Mouse (Mus musculus) liver, embryonic 11.5 days (tissue): Measurements from ENCODE around the gene Tent5c. TPM values are rescaled to one million over a fixed set of nuclear protein-coding genes. Genes with fewer than 3 reads are reported as not detected.

Source experiments
- ATAC-seq: fragments of 200-750 bp; cut with Nextera tagmentation; replicated peaks from 2 replicates; pipeline ENCODE4 v1.8.0; 2017; ENCODE audit warnings: moderate number of reproducible peaks, mild to moderate bottlenecking, moderate TSS enrichment, moderate library complexity; ENCODE audit not compliant: low FRiP score
- DNase-seq: peaks from one replicate; pipeline ENCODE4 v3.0.0-alpha.2; 2017; ENCODE audit warnings: low spot score
- H3K27ac ChIP-seq: fragments of 300-500 bp; sonication (generic); 2 replicates; pipeline ENCODE4 v1.5.1; 2014; ENCODE audit warnings: mild to moderate bottlenecking, low read depth, low read length, control low read depth
- H3K27me3 ChIP-seq: fragments of 300-500 bp; sonication (generic); replicated peaks from 2 replicates; pipeline ENCODE4 v1.6.1; 2014; ENCODE audit warnings: low read length, mixed read lengths; ENCODE audit not compliant: control insufficient read depth, insufficient read depth
- H3K36me3 ChIP-seq: fragments of 300-500 bp; sonication (generic); 2 replicates; pipeline ENCODE4 v1.6.1; 2014; ENCODE audit warnings: mild to moderate bottlenecking, low read length, moderate library complexity, mixed read lengths; ENCODE audit not compliant: control insufficient read depth, insufficient read depth
- H3K4me1 ChIP-seq: fragments of 300-500 bp; sonication (generic); replicated peaks from 2 replicates; pipeline ENCODE4 v1.6.1; 2014; ENCODE audit warnings: low read length, mixed read lengths; ENCODE audit not compliant: control insufficient read depth, insufficient read depth
- H3K4me2 ChIP-seq: fragments of 300-500 bp; sonication (generic); 2 replicates; pipeline ENCODE4 v1.6.1; 2014; ENCODE audit warnings: mild to moderate bottlenecking, control low read depth, moderate library complexity
- H3K4me3 ChIP-seq: fragments of 300-500 bp; sonication (generic); 2 replicates; pipeline ENCODE4 v1.5.1; 2014; ENCODE audit warnings: low read depth, low read length, control low read depth
- H3K9ac ChIP-seq: fragments of 300-500 bp; sonication (generic); 2 replicates; pipeline ENCODE4 v1.6.1; 2014; ENCODE audit warnings: low read depth, low read length, control low read depth
- H3K9me3 ChIP-seq: fragments of 300-500 bp; sonication (generic); 2 replicates; pipeline ENCODE4 v1.6.1; 2016; ENCODE audit warnings: low read length, inconsistent platforms, mixed read lengths; ENCODE audit not compliant: control insufficient read depth
- WGBS: fragments of 180-500 bp; shearing (Covaris S2); extraction: QIAGEN DNeasy Blood & Tissue Kit; methylation state at CpG from one replicate; pipeline ENCODE4 v1.1.7; 2014; 5-methylcytosine and 5-hydroxymethylcytosine counted together
- polyA plus RNA-seq: library from polyadenylated mRNA; unstranded; fragments of >200 nt; fragmentation: Nextera tagmentation; extraction: Ambion mirVana; gene quantifications from 2 replicates; pipeline ENCODE4 v1.2.1, GENCODE M21; 2014

The Tent5c gene
- polyA plus RNA-seq, 1 experiment from 2014 or later, result 10.5 TPM

DNA sequence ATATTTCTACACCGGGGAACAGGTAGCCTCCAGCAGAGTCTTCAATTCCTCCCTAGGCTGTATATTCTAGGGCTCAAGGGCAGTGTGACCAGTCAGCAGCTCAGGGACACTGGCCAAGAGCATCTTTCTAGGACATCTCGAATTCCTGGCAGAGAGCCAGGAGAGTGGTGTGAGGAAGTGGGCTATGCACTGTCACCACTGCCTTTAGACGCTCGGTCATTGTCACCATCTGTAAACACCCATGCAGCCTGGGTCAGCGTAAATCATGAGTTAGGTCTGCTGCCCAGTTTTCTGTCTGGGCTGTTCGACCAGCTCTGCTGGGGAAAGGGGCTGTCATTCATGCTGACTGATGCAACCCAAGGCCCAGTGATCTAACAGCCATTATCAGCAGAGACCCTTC is 49.1 kb downstream of the Tent5c start:
- DNase-seq (no peak), ATAC-seq (no peak)
- Histone ChIP-seq H3K9me3 (no peaks in the 10 kb centered on the region), H3K27me3 (no peaks in the 10 kb centered on the region), H3K9ac (0 out of 2 replicates have a peak overlapping the region, but pooled peaks have one; percentile 25), H3K27ac (peak overlapping the region; percentile 92), H3K36me3 (no peaks in the 10 kb centered on the region), H3K4me1 (peaks cover 45% of the 10 kb centered on the region), H3K4me3 (no peak overlapping the region), H3K4me2 (no peak overlapping the region; the same call in 1 of the 2 replicates)
- whole genome bisulfite sequencing, result 44% methylated on average over 6 of the region's 6 CpGs

DNA sequence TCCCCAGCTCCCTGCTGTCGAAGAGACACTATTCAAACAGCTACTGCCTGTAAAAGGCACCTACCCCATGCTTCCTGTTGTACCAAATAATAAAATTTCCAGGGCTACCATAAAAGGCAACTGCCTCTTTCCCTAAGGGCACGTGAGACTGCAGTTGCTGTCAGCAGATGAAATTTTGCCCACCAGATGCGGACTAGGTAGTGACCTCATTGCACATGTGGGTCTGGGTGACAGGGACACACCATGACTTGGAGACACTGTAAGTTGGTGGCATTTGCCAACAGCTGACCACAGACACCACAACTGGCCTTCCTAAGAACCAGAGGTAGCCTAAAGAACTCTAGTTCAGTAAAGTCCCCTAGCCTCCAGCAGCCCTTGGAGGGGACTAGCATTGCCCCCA is 50.0 kb downstream of the Tent5c start:
- Histone ChIP-seq H3K9ac (peak overlapping the region; percentile 51), H3K27ac (peak overlapping the region; percentile 92), H3K4me1 (peaks cover 43% of the 10 kb centered on the region), H3K27me3 (no peaks in the 10 kb centered on the region), H3K36me3 (no peaks in the 10 kb centered on the region), H3K4me3 (peak overlapping the region; percentile 3; the same call in 1 of the 2 replicates), H3K4me2 (peak overlapping the region; percentile 47), H3K9me3 (no peaks in the 10 kb centered on the region)
- DNase-seq, result no peak
- WGBS, result 46% methylated on average over 3 of the region's 3 CpGs
- ATAC-seq, result no peak

DNA sequence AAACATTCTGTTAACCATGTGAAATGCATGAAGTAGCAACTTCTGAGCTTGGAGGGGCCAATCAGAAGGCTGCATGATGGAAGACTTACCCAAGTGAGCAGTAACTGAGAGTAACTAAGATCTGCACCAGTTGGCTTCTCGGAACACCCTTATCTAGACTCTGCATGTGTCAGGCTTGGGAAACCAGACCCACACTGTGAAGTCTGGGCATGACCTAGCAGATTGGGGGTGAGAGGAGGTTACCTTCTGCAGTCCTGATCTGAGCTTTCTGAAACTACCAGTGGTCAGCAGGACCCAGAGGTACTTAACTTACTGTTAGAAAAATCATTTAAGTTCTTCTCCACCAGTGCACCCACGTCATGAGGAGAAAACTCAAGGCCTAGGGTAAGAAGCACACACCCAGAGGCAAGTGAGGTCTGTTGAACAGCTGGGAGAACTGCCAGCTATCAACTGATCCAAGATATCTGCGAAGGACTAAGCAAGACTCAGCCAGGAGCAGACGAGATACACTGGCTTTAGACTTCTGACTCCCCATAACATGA is 50.6 kb downstream of the Tent5c start:
- no peaks in the 10 kb centered on the region for H3K9me3 ChIP-seq
- H3K4me1 ChIP-seq, result peaks cover 43% of the 10 kb centered on the region
- WGBS, result 39% methylated on average over 4 of the region's 4 CpGs
- H3K4me2 ChIP-seq, result peak overlapping the region; percentile 47
- H3K36me3 ChIP-seq, result no peaks in the 10 kb centered on the region
- H3K9ac ChIP-seq, result peak overlapping the region; percentile 51
- no peak overlapping the region for H3K4me3 ChIP-seq
- DNase-seq (peak; percentile 65), ATAC-seq (peak; percentile 99)
- H3K27me3 ChIP-seq, result no peaks in the 10 kb centered on the region
- H3K27ac ChIP-seq, result peak overlapping the region; percentile 92

DNA sequence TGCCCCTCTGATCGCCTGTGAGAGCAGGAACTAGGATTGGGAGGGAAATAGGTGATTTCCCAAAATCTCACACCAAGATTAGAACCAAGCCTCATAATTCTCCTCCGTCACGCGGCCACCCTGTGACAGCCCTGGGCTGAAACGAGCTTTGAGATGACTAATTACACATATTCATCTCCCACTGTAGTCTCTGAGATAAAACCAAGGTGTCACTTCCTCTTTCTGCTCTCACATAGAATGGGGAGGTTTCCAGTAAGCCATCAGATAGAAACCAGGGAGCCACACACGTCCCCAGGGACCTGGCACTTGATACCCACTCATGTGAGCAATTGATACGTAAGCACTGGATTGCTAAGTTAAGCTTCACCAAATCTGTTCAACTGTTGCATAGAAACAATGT is 52.4 kb downstream of the Tent5c start:
- Histone ChIP-seq H3K36me3 (no peaks in the 10 kb centered on the region), H3K9ac (no peak overlapping the region), H3K27me3 (no peaks in the 10 kb centered on the region), H3K4me1 (peaks cover 43% of the 10 kb centered on the region), H3K4me3 (no peak overlapping the region), H3K9me3 (no peaks in the 10 kb centered on the region), H3K4me2 (no peak overlapping the region), H3K27ac (no peak overlapping the region)
- no peak for DNase-seq
- 0 out of 2 replicates have a peak, but pooled peaks have one; percentile 10 for ATAC-seq
- WGBS, result 46% methylated on average over 7 of the region's 7 CpGs

DNA sequence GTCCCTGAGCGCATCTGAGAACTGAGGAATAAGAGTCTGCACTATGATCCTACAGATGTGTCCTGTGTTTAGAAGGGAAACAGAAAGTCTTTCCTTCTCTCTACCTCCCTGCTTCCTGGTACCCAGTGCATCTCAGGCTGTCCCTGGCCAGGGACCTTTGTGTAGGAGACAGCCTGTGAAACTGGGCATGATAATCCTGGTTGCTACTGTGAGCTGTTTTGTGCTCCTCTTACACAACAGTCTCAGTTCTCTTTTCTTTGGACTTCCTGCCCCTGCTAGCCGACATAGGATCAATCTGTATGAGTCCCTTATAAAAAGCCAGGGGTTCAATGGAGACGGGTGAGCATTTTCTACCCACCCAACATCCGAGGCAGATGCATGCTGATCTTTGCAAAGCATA is 57.4 kb downstream of the Tent5c start:
- H3K36me3 ChIP-seq, result no peaks in the 10 kb centered on the region
- H3K9ac ChIP-seq, result no peak overlapping the region
- no peaks in the 10 kb centered on the region for H3K9me3 ChIP-seq
- H3K4me2 ChIP-seq, result no peak overlapping the region
- 78% methylated on average over 4 of the region's 4 CpGs for WGBS
- ATAC-seq, result no peak
- H3K4me3 ChIP-seq, result no peak overlapping the region
- DNase-seq, result no peak
- no peak overlapping the region for H3K27ac ChIP-seq
- H3K27me3 ChIP-seq, result no peaks in the 10 kb centered on the region
- H3K4me1 ChIP-seq, result peaks cover 30% of the 10 kb centered on the region

DNA sequence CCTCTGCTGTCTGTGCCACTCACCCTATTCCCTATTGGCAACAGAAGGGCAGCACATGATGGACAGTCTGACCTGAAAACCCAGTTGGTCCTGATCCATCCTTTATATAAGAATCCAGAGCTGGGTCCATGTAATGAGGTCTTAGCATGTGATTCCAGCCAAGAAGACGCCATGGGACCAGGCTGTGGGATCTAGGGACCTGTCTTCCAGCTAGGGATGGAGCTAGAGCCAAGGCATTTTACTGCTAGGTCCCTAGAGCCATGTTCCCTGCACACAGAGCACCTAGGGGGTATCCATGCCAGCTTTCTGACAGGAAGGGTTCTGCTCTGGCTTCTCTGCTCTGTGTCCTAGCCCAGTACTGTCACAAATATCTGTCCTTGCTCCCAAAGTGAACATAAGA is 58.4 kb downstream of the Tent5c start:
- H3K9ac ChIP-seq, result no peak overlapping the region
- H3K4me3 ChIP-seq, result no peak overlapping the region
- WGBS, result 75% methylated on average over 1 of the region's 1 CpGs
- no peaks in the 10 kb centered on the region for H3K9me3 ChIP-seq
- H3K36me3 ChIP-seq, result no peaks in the 10 kb centered on the region
- DNase-seq, result no peak
- H3K4me1 ChIP-seq, result peaks cover 27% of the 10 kb centered on the region
- H3K4me2 ChIP-seq, result no peak overlapping the region
- ATAC-seq, result no peak
- H3K27ac ChIP-seq, result no peak overlapping the region
- no peaks in the 10 kb centered on the region for H3K27me3 ChIP-seq

DNA sequence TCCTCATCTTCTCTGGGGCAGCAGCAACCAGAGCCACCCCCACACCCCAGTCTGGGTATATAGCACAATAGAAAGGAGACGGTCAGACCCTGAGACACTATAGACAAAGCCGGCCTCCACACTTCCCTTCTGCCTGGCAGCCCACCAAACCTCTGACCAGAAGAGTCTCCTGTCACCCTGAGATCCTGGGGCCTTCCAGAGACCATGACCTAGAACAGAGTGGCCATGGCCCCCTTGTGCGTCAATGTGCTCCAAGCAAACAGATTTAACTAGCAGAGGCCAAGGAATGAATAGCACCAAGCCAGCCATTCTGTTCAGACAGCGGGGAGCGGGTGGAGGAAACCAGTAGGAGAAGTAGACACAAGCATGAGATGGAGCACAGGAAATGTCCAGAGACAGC is 59.0 kb downstream of the Tent5c start:
- no peak overlapping the region for H3K9ac ChIP-seq
- H3K4me2 ChIP-seq, result no peak overlapping the region
- WGBS, result 69% methylated on average over 5 of the region's 5 CpGs

DNA sequence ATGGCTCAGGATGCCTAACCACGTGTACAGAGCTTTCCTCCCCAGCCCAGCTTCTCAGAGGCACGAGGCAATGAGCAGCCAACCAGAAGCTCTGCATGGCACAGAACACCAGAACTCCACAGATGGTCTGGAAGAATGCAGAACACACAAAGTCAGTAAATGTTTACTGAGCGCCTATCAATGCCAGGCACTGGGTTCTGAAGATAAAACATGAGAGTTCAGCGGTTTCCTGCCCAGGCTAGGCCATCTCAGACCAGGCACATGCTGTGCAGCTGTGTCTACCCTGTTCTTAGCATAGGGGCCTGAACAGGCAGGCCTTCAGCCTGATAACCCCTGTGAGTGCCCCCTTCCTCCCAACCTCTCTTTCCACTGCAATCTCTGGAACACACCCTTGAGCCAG is 59.5 kb downstream of the Tent5c start:
- peak; percentile 51 for DNase-seq
- H3K9ac ChIP-seq, result no peak overlapping the region
- 24% methylated on average over 4 of the region's 4 CpGs for WGBS

More for the DNA sequence above, 59.0 kb downstream of the Tent5c start:
- H3K4me3 ChIP-seq, result no peak overlapping the region
- ATAC-seq, result no peak
- no peak for DNase-seq
- no peaks in the 10 kb centered on the region for H3K27me3 ChIP-seq
- H3K27ac ChIP-seq, result peak overlapping the region; percentile 51
- no peaks in the 10 kb centered on the region for H3K36me3 ChIP-seq
- H3K9me3 ChIP-seq, result no peaks in the 10 kb centered on the region
- peaks cover 27% of the 10 kb centered on the region for H3K4me1 ChIP-seq

DNA sequence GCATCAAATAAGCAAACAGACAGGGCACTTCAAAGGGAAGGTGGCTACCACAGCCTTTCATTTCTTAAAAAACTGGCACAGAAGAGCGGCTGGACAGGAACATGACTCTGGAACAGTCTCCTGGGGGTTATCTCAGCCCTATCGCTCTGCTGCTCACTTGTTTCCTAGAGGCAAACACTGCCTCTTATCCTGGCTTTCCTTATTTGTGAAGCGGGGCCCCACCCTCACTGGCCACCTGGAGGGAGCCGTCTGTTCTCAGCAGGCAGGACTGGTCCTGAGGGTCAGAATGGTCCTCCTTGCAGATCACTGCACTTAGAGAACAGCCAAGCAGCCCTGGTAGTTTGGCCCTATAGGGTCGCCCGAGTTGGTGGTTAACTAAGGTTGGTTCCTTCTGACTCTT is 61.6 kb downstream of the Tent5c start:
- H3K4me1 ChIP-seq, result peaks cover 27% of the 10 kb centered on the region
- H3K27ac ChIP-seq, result no peak overlapping the region
- no peaks in the 10 kb centered on the region for H3K9me3 ChIP-seq
- no peak overlapping the region for H3K4me3 ChIP-seq
- H3K27me3 ChIP-seq, result no peaks in the 10 kb centered on the region
- no peak overlapping the region; the same call in 1 of the 2 replicates for H3K9ac ChIP-seq
- ATAC-seq, result no peak
- 44% methylated on average over 6 of the region's 6 CpGs for WGBS
- H3K36me3 ChIP-seq, result no peaks in the 10 kb centered on the region
- no peak for DNase-seq
- no peak overlapping the region for H3K4me2 ChIP-seq

More for the DNA sequence above, 59.5 kb downstream of the Tent5c start:
- H3K4me1 ChIP-seq, result peaks cover 27% of the 10 kb centered on the region
- no peaks in the 10 kb centered on the region for H3K36me3 ChIP-seq
- peak; percentile 93 for ATAC-seq
- peak overlapping the region; percentile 51 for H3K27ac ChIP-seq
- no peaks in the 10 kb centered on the region for H3K9me3 ChIP-seq
- H3K4me3 ChIP-seq, result no peak overlapping the region
- no peaks in the 10 kb centered on the region for H3K27me3 ChIP-seq
- no peak overlapping the region for H3K4me2 ChIP-seq
